Mouse (Mus musculus): ENCODE measurements at regions not wholly inside any gene's neighbourhood (a gene's known extent, or its start where the extent isn't known, plus 50 kb on each side); places are given as distances from the start of the nearest gene placed in this dataset.
"Not testable (repeated sequence)": the region's sequence is repeated elsewhere in the genome, so short reads cannot be mapped to it uniquely, and the experiment has no call there.

DNA sequence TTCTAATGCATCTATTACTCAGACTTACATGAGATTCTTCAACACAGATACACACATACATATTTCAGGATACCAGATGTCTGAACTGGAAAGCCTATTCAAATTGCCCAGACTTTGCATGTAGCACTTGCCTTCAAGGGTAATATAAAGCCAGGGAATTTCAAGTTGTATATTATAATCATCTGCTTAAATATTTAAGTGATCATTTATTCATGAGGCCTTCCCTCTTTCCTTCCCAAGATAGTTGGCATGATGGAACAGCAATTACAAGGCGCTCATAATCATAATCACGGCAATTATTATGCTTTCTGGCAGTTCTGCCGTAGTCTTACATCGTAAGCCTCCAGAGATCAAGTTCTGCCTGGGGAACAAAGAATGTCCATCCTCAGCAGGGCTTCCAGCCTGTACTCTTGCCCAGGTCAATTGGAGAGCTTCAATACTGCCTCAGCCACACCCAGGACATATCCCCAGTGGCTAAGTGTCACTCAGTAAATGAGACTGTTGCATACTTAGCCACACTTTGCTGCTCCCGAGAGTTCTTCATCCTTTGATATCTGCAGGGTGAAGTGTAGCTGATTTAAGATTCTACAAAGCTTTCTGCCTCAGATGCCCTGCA lies 391.3 kb upstream of the Htr2a start:
- H3K4me3 ChIP-seq (replicated peaks): no peak overlapping the region
- H3K4me1 ChIP-seq: no peaks in the 10 kb centered on the region
- H3K4me2 ChIP-seq: no peak overlapping the region
- no peaks in the 10 kb centered on the region for H3K9me3 ChIP-seq
- H3K36me3 ChIP-seq (replicated peaks): no peaks in the 10 kb centered on the region
- H3K27ac ChIP-seq: no peak overlapping the region
- no peak for ATAC-seq (ENCODE audit: low FRiP score)
- no peaks in the 10 kb centered on the region for H3K27me3 ChIP-seq
- 87% methylated on average over 5 of the region's 5 CpGs for WGBS
- no peak overlapping the region for H3K9ac ChIP-seq

DNA sequence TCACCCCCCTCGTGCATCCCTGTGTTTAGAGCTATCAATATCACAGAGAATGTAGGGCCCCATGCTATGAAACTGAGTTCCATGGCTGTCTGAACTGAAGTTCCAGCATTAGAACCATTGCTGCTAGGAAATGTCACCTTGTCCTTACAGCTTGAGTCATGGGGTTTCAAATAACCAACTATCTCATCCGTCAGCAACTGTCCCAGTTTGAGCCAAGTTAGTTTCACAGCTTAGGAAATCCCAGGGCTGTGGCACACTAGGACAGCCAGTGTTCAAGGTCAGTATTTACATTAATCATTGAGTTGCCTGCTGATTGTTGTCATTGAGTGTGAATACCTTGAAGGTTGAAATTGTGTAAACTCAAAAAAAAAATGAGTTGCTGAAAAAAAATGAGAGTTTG lies 390.6 kb upstream of the Htr2a start:
- Histone ChIP-seq H3K36me3 (replicated peaks) (no peaks in the 10 kb centered on the region), H3K9ac (no peak overlapping the region), H3K4me1 (no peaks in the 10 kb centered on the region), H3K4me3 (replicated peaks) (no peak overlapping the region), H3K27ac (no peak overlapping the region), H3K27me3 (no peaks in the 10 kb centered on the region), H3K4me2 (no peak overlapping the region), H3K9me3 (no peaks in the 10 kb centered on the region)
- no peak for ATAC-seq (ENCODE audit: low FRiP score)
- WGBS: 73% methylated on average over 2 of the region's 2 CpGs

DNA sequence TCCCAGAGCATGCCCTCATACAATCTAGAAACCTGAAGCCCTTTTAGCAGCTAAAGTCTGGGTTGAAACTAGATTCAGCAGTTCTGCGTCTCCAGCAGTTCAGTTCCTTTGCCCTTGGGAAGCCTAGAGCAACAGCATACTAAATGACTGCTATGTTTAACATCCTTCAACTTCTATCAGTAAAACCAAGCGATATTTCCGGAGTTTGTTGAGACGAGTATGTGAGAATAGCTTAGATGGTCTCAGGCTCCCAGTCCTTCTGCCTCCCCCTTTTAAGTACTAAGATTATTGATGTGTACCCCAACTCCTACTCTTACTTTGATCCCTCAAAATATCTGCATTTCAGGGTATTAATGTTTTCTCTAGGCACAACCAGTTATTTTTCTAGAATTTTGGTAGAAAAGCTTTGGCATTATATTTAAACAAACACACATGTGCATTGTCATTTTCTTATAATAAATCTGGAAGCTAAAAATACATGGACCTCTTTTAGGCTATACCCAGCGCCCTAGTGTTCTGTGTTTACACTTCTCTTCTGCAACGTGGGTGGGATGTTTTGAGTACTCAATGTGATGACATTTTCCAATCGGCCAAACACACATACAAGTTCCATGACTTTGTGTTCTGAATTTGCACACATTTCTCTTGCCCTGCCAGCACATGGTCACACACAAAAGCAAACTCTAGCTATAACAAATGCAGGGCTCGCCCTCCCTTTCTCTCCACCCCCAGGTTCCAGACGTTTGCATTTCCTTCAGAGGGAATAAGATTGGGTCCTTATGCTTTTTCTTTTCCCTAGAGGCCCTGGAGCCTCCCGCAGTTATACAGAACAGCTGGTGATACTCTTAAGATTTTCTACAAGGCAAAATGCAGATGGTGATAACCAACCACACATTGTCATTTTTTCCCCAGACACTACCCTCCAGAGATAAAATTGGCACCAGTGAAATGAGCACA lies 388.2 kb upstream of the Htr2a start:
- Histone ChIP-seq H3K9me3 (no peaks in the 10 kb centered on the region), H3K4me2 (no peak overlapping the region), H3K36me3 (replicated peaks) (no peaks in the 10 kb centered on the region), H3K4me1 (no peaks in the 10 kb centered on the region), H3K27ac (no peak overlapping the region), H3K4me3 (replicated peaks) (no peak overlapping the region), H3K9ac (no peak overlapping the region), H3K27me3 (no peaks in the 10 kb centered on the region)
- WGBS: 77% methylated on average over 10 of the region's 10 CpGs
- ATAC-seq (ENCODE audit: low FRiP score): no peak

DNA sequence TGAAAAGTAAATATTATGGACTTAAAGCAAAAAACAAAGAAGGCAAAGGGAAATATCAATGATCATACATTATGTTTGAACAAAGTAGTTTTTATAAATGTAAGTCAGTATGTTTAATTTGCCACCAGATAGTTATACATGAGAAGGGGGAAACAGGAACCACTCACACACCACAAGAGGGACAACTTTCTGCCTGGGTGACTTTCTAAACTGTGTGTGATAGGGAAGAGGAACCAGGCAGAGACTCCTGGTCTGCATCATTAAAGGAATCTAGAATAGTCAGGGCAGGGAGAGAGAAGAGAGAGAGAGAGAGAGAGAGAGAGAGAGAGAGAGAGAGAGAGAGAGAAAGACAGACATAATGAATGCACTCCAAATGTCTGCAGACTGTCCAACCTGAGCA lies 385.6 kb upstream of the Htr2a start:
- Histone ChIP-seq H3K4me3 (replicated peaks) (no peak overlapping the region), H3K9ac (no peak overlapping the region), H3K9me3 (no peaks in the 10 kb centered on the region), H3K36me3 (replicated peaks) (no peaks in the 10 kb centered on the region), H3K27ac (no peak overlapping the region), H3K4me2 (no peak overlapping the region), H3K27me3 (no peaks in the 10 kb centered on the region), H3K4me1 (no peaks in the 10 kb centered on the region)
- no peak for ATAC-seq (ENCODE audit: low FRiP score)

DNA sequence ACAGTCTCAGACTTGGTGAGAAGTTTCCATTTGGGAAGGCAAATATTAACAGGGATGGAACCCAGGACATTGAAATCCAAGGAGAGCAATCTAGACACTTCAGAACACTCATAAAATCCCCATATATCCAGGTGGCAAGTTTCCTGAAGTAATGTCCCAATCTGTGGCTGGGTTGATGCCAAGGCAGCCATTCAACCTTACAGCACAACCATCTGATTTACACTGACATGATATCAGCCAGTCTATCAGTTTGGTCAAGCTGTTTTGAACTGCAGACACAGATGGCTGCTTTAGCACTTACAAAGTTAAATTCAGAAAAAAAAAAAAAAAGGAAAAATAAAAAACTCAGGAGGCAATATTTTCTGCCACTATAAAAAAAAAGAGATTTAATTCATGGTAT lies 381.2 kb upstream of the Htr2a start:
- Histone ChIP-seq H3K36me3 (replicated peaks) (no peaks in the 10 kb centered on the region), H3K4me1 (no peaks in the 10 kb centered on the region), H3K27me3 (no peaks in the 10 kb centered on the region), H3K9me3 (no peaks in the 10 kb centered on the region), H3K4me3 (replicated peaks) (no peak overlapping the region), H3K4me2 (no peak overlapping the region), H3K27ac (no peak overlapping the region), H3K9ac (no peak overlapping the region)
- no peak for ATAC-seq (ENCODE audit: low FRiP score)

DNA sequence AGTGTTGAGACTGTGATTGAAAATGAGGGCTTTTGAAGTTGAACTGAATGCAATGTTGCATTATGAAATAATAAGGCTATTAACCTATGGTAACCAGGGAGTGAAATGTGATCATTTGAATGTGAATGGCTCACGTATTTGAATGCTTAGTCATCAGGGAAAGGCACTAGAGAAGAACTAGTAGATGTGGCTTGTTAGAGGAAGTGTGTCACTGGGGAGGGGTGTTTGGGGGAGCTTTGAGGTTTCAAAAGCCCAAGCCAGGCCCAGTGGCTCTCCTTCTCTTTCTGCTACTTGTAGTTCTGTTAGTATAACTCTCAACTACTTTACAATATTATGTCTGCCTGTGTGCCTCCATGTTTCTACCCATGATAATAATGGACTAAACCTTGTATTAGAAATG lies 373.6 kb upstream of the Htr2a start:
- H3K9me3 ChIP-seq: no peaks in the 10 kb centered on the region
- no peaks in the 10 kb centered on the region for H3K36me3 ChIP-seq (replicated peaks)
- no peak overlapping the region for H3K27ac ChIP-seq
- H3K4me1 ChIP-seq: no peaks in the 10 kb centered on the region
- no peaks in the 10 kb centered on the region for H3K27me3 ChIP-seq
- 55% methylated on average over 1 of the region's 1 CpGs for WGBS
- no peak overlapping the region for H3K4me2 ChIP-seq
- H3K9ac ChIP-seq: no peak overlapping the region
- H3K4me3 ChIP-seq (replicated peaks): no peak overlapping the region
- no peak for ATAC-seq (ENCODE audit: low FRiP score)

- no peak overlapping the region for H3K4me3 ChIP-seq (replicated peaks)
- WGBS: 86% methylated on average over 3 of the region's 3 CpGs
- no peaks in the 10 kb centered on the region for H3K27me3 ChIP-seq
- H3K4me1 ChIP-seq: no peaks in the 10 kb centered on the region
- no peak overlapping the region for H3K9ac ChIP-seq
- no peak for ATAC-seq (ENCODE audit: low FRiP score)
- no peaks in the 10 kb centered on the region for H3K9me3 ChIP-seq
- H3K36me3 ChIP-seq (replicated peaks): no peaks in the 10 kb centered on the region
- no peak overlapping the region for H3K27ac ChIP-seq
- no peak overlapping the region for H3K4me2 ChIP-seq
Observed at GRCm38 (mm10) chr14:74294560-74294959, 346.1 kb upstream of the Htr2a start.

GRCm38 (mm10) chr14:74304483-74304882 lies 336.2 kb upstream of the Htr2a start:
- Histone ChIP-seq H3K4me3 (replicated peaks) (no peak overlapping the region), H3K27ac (no peak overlapping the region), H3K4me1 (no peaks in the 10 kb centered on the region), H3K9ac (no peak overlapping the region), H3K9me3 (no peaks in the 10 kb centered on the region), H3K27me3 (no peaks in the 10 kb centered on the region), H3K36me3 (replicated peaks) (no peaks in the 10 kb centered on the region), H3K4me2 (no peak overlapping the region)
- WGBS: 70% methylated on average over 3 of the region's 3 CpGs
- no peak for ATAC-seq (ENCODE audit: low FRiP score)

GRCm38 (mm10) chr14:74306717-74307307 lies 333.8 kb upstream of the Htr2a start:
- Histone ChIP-seq H3K9me3 (no peaks in the 10 kb centered on the region), H3K4me2 (no peak overlapping the region), H3K36me3 (replicated peaks) (no peaks in the 10 kb centered on the region), H3K27me3 (no peaks in the 10 kb centered on the region), H3K4me1 (no peaks in the 10 kb centered on the region), H3K9ac (no peak overlapping the region), H3K4me3 (replicated peaks) (no peak overlapping the region), H3K27ac (no peak overlapping the region)
- ATAC-seq (ENCODE audit: low FRiP score): no peak
- WGBS: 90% methylated on average over 16 of the region's 16 CpGs

DNA sequence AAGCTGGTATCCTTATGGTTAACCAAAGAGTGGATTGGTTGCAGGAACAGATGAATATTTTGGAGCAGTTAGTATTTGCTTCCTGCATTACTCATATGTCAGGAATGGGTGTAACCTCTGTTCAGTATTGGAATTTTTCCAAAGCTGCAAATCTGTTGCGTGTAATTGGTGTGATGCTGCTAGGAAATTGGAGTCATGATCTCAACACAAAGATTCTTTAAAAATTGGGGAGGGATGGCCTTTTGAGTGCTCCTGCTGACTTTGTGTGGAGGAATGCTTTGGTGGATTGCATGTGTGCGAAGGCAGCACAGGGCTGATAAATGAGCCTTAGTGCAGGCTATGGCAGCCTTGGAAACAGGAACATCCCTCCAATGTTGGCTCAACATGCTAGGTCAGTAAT lies 331.2 kb upstream of the Htr2a start:
- H3K27me3 ChIP-seq; H3K9me3 ChIP-seq; H3K36me3 ChIP-seq (replicated peaks); H3K4me1 ChIP-seq; H3K4me3 ChIP-seq (replicated peaks); H3K9ac ChIP-seq; H3K27ac ChIP-seq; H3K4me2 ChIP-seq; ATAC-seq (ENCODE audit: low FRiP score): not testable (repeated sequence)
- 88% methylated on average over 2 of the region's 2 CpGs for WGBS

- no peaks in the 10 kb centered on the region for H3K27me3 ChIP-seq
- H3K9ac ChIP-seq: no peak overlapping the region
- H3K4me2 ChIP-seq: no peak overlapping the region
- no peaks in the 10 kb centered on the region for H3K9me3 ChIP-seq
- no peaks in the 10 kb centered on the region for H3K36me3 ChIP-seq (replicated peaks)
- whole genome bisulfite sequencing: 93% methylated on average over 1 of the region's 1 CpGs
- no peaks in the 10 kb centered on the region for H3K4me1 ChIP-seq
- ATAC-seq (ENCODE audit: low FRiP score): no peak
- no peak overlapping the region for H3K4me3 ChIP-seq (replicated peaks)
- no peak overlapping the region for H3K27ac ChIP-seq
Observed at GRCm38 (mm10) chr14:74327291-74327690, 313.3 kb upstream of the Htr2a start.

GRCm38 (mm10) chr14:74350751-74351150 lies 289.9 kb upstream of the Htr2a start:
- Histone ChIP-seq H3K4me3 (replicated peaks) (no peak overlapping the region), H3K27me3 (no peaks in the 10 kb centered on the region), H3K27ac (no peak overlapping the region), H3K4me1 (no peaks in the 10 kb centered on the region), H3K9ac (no peak overlapping the region), H3K36me3 (replicated peaks) (no peaks in the 10 kb centered on the region), H3K4me2 (no peak overlapping the region), H3K9me3 (no peaks in the 10 kb centered on the region)
- no peak for ATAC-seq (ENCODE audit: low FRiP score)

GRCm38 (mm10) chr14:74352286-74352685 lies 288.4 kb upstream of the Htr2a start:
- no peak overlapping the region for H3K9ac ChIP-seq
- H3K27me3 ChIP-seq: no peaks in the 10 kb centered on the region
- no peaks in the 10 kb centered on the region for H3K4me1 ChIP-seq
- no peaks in the 10 kb centered on the region for H3K36me3 ChIP-seq (replicated peaks)
- no peak overlapping the region for H3K27ac ChIP-seq
- WGBS: 36% methylated on average over 1 of the region's 1 CpGs
- H3K4me3 ChIP-seq (replicated peaks): no peak overlapping the region
- H3K9me3 ChIP-seq: no peaks in the 10 kb centered on the region
- ATAC-seq (ENCODE audit: low FRiP score): no peak
- no peak overlapping the region for H3K4me2 ChIP-seq

All from forebrain, embryonic 12.5 days (tissue).